Mouse (Mus musculus): ENCODE data around the gene 2010109A12Rik. TPM values are rescaled to one million over a fixed set of nuclear protein-coding genes. Genes with fewer than 3 reads are reported as not detected.

2010109A12Rik gene
- total and polyA plus RNA-seq, 2 experiments from 2014 or later, result 0.71 TPM; not detected in 1

- no peaks in the 10 kb centered on the region for H3K4me1 ChIP-seq (ENCODE audit: insufficient read depth, low read length)
- TF ChIP-seq CTCF (IDR thresholded peaks at IDR 0.05; ENCODE audit: low read depth), result no peak
- no peak overlapping the region for H3K9ac ChIP-seq (replicated peaks; ENCODE audit: low read length)
- 88% methylated on average over 3 of the region's 3 CpGs for WGBS
- DNase-seq (ENCODE audit: low spot score) (no peak), ATAC-seq (no peak)
- H3K4me3 ChIP-seq (ENCODE audit: low read length), result no peak overlapping the region
- H3K9me3 ChIP-seq (ENCODE audit: low read length), result no peaks in the 10 kb centered on the region
- H3K27me3 ChIP-seq (ENCODE audit: insufficient read depth, low read length), result no peaks in the 10 kb centered on the region
- peaks cover 4% of the 10 kb centered on the region for H3K36me3 ChIP-seq (ENCODE audit: insufficient read depth, low read length)
- no peak overlapping the region for H3K4me2 ChIP-seq (ENCODE audit: low read depth, low read length)
- no peak overlapping the region for H3K27ac ChIP-seq
Observed at GRCm38 (mm10) chr5:93198232-93198631, 8.1 kb upstream of the 2010109A12Rik start.

- H3K27ac ChIP-seq, result no peak overlapping the region
- H3K9ac ChIP-seq (replicated peaks; ENCODE audit: low read length), result no peak overlapping the region
- H3K9me3 ChIP-seq (ENCODE audit: low read length), result no peaks in the 10 kb centered on the region
- no peak overlapping the region for H3K4me3 ChIP-seq (ENCODE audit: low read length)
- no peak for TF ChIP-seq CTCF (IDR thresholded peaks at IDR 0.05; ENCODE audit: low read depth)
- H3K27me3 ChIP-seq (ENCODE audit: insufficient read depth, low read length), result no peaks in the 10 kb centered on the region
- 94% methylated on average over 1 of the region's 1 CpGs for WGBS
- no peak overlapping the region for H3K4me2 ChIP-seq (ENCODE audit: low read depth, low read length)
- ATAC-seq, result no peak
- peaks cover 4% of the 10 kb centered on the region for H3K36me3 ChIP-seq (ENCODE audit: insufficient read depth, low read length)
- DNase-seq (ENCODE audit: low spot score), result no peak
- H3K4me1 ChIP-seq (ENCODE audit: insufficient read depth, low read length), result peaks cover 6% of the 10 kb centered on the region; the same call in 1 of the 2 replicates
Observed at GRCm38 (mm10) chr5:93201181-93201580, 5.1 kb upstream of the 2010109A12Rik start.

- peaks cover 11% of the 10 kb centered on the region; the same call in 1 of the 2 replicates for H3K4me1 ChIP-seq (ENCODE audit: insufficient read depth, low read length)
- no peaks in the 10 kb centered on the region for H3K27me3 ChIP-seq (ENCODE audit: insufficient read depth, low read length)
- peak overlapping the region; percentile 91 for H3K4me3 ChIP-seq (ENCODE audit: low read length)
- peak; percentile 53 for DNase-seq (ENCODE audit: low spot score)
- no peak for TF ChIP-seq CTCF (IDR thresholded peaks at IDR 0.05; ENCODE audit: low read depth)
- H3K9ac ChIP-seq (replicated peaks; ENCODE audit: low read length), result peak overlapping the region; percentile 85
- 1% methylated on average over 50 of the region's 63 CpGs for WGBS
- H3K4me2 ChIP-seq (ENCODE audit: low read depth, low read length), result peak overlapping the region; percentile 84
- peaks cover 3% of the 10 kb centered on the region for H3K36me3 ChIP-seq (ENCODE audit: insufficient read depth, low read length)
- ATAC-seq, result peak; percentile 59
- H3K9me3 ChIP-seq (ENCODE audit: low read length), result no peaks in the 10 kb centered on the region
- peak overlapping the region; percentile 88 for H3K27ac ChIP-seq
Observed at GRCm38 (mm10) chr5:93205371-93206108, 778 bp upstream of the 2010109A12Rik start.

GRCm38 (mm10) chr5:93207006-93207348 lies 659 bp downstream of the 2010109A12Rik start:
- no peak for TF ChIP-seq CTCF (IDR thresholded peaks at IDR 0.05; ENCODE audit: low read depth)
- DNase-seq (ENCODE audit: low spot score) (peak; percentile 41), ATAC-seq (peak; percentile 22)
- Histone ChIP-seq H3K4me3 (ENCODE audit: low read length) (peak overlapping the region; percentile 91), H3K27ac (peak overlapping the region; percentile 88), H3K9ac (replicated peaks; ENCODE audit: low read length) (peak overlapping the region; percentile 85), H3K9me3 (ENCODE audit: low read length) (no peaks in the 10 kb centered on the region), H3K36me3 (ENCODE audit: insufficient read depth, low read length) (no peaks in the 10 kb centered on the region; the same call in 1 of the 2 replicates), H3K4me1 (ENCODE audit: insufficient read depth, low read length) (peaks cover 11% of the 10 kb centered on the region; the same call in 1 of the 2 replicates), H3K4me2 (ENCODE audit: low read depth, low read length) (peak overlapping the region; percentile 66), H3K27me3 (ENCODE audit: insufficient read depth, low read length) (no peaks in the 10 kb centered on the region)
- 4% methylated on average over 6 of the region's 6 CpGs for WGBS

GRCm38 (mm10) chr5:93207555-93207954 lies 1.2 kb downstream of the 2010109A12Rik start:
- peak overlapping the region; percentile 66; the same call in 1 of the 2 replicates for H3K4me2 ChIP-seq (ENCODE audit: low read depth, low read length)
- no peak for TF ChIP-seq CTCF (IDR thresholded peaks at IDR 0.05; ENCODE audit: low read depth)
- no peak overlapping the region; the same call in 1 of the 2 replicates for H3K9ac ChIP-seq (replicated peaks; ENCODE audit: low read length)
- no peaks in the 10 kb centered on the region for H3K36me3 ChIP-seq (ENCODE audit: insufficient read depth, low read length)
- 90% methylated on average over 1 of the region's 1 CpGs for WGBS
- no peaks in the 10 kb centered on the region for H3K9me3 ChIP-seq (ENCODE audit: low read length)
- ATAC-seq, result no peak
- DNase-seq (ENCODE audit: low spot score), result no peak
- no peak overlapping the region for H3K4me3 ChIP-seq (ENCODE audit: low read length)
- peaks cover 11% of the 10 kb centered on the region; the same call in 1 of the 2 replicates for H3K4me1 ChIP-seq (ENCODE audit: insufficient read depth, low read length)
- no peaks in the 10 kb centered on the region for H3K27me3 ChIP-seq (ENCODE audit: insufficient read depth, low read length)
- no peak overlapping the region for H3K27ac ChIP-seq

GRCm38 (mm10) chr5:93218375-93218774 lies 12.1 kb downstream of the 2010109A12Rik start:
- no peak for DNase-seq (ENCODE audit: low spot score)
- 90% methylated on average over 3 of the region's 3 CpGs for WGBS
- TF ChIP-seq CTCF (IDR thresholded peaks at IDR 0.05; ENCODE audit: low read depth), result no peak
- Histone ChIP-seq H3K4me1 (ENCODE audit: insufficient read depth, low read length) (no peaks in the 10 kb centered on the region), H3K27ac (no peak overlapping the region), H3K9ac (replicated peaks; ENCODE audit: low read length) (no peak overlapping the region), H3K4me3 (ENCODE audit: low read length) (no peak overlapping the region), H3K27me3 (ENCODE audit: insufficient read depth, low read length) (no peaks in the 10 kb centered on the region), H3K9me3 (ENCODE audit: low read length) (no peaks in the 10 kb centered on the region), H3K36me3 (ENCODE audit: insufficient read depth, low read length) (no peaks in the 10 kb centered on the region), H3K4me2 (ENCODE audit: low read depth, low read length) (no peak overlapping the region)
- ATAC-seq, result no peak

GRCm38 (mm10) chr5:93221661-93222060 lies 15.3 kb downstream of the 2010109A12Rik start:
- no peak overlapping the region for H3K9ac ChIP-seq (replicated peaks; ENCODE audit: low read length)
- H3K36me3 ChIP-seq (ENCODE audit: insufficient read depth, low read length), result no peaks in the 10 kb centered on the region
- H3K4me2 ChIP-seq (ENCODE audit: low read depth, low read length), result no peak overlapping the region
- no peak overlapping the region for H3K27ac ChIP-seq
- TF ChIP-seq CTCF (IDR thresholded peaks at IDR 0.05; ENCODE audit: low read depth), result no peak
- no peaks in the 10 kb centered on the region for H3K4me1 ChIP-seq (ENCODE audit: insufficient read depth, low read length)
- WGBS, result 44% methylated on average over 3 of the region's 3 CpGs
- H3K9me3 ChIP-seq (ENCODE audit: low read length), result no peaks in the 10 kb centered on the region
- H3K4me3 ChIP-seq (ENCODE audit: low read length), result no peak overlapping the region
- peak; percentile 45 for DNase-seq (ENCODE audit: low spot score)
- ATAC-seq, result no peak
- no peaks in the 10 kb centered on the region for H3K27me3 ChIP-seq (ENCODE audit: insufficient read depth, low read length)

Data from hindbrain, postnatal 0 days (tissue).